Mouse (Mus musculus): ENCODE results near the gene Cct8. TPM values are rescaled to one million over a fixed set of nuclear protein-coding genes. Genes with fewer than 3 reads are reported as not detected.

Gene Cct8
- 379 and 417 TPM in 2 replicates for polyA plus RNA-seq (2015; fragmentation: Nextera tagmentation; extraction: Ambion mirVana)

GRCm38 (mm10) chr16:87495716-87496447, at the start of gene Cct8:
Cct8 (minus strand) TSS chr16:87495873.
- H3K27me3 ChIP-seq (replicated peaks): no peaks in the 10 kb centered on the region
- H3K9me3 ChIP-seq (replicated peaks): no peaks in the 10 kb centered on the region
- WGBS: under 1% methylated on average over 48 of the region's 48 CpGs
- ATAC-seq (ENCODE audit: low FRiP score): peak; percentile 95
- H3K27ac ChIP-seq (replicated peaks): peak within 1 kb of the TSS; percentile 92
- peaks cover 23% of the 10 kb centered on the region for H3K4me1 ChIP-seq
- H3K4me3 ChIP-seq (replicated peaks): peak within 1 kb of the TSS; percentile 96
- peaks cover 21% of the 10 kb centered on the region for H3K36me3 ChIP-seq
- H3K4me2 ChIP-seq: peak within 1 kb of the TSS; percentile 79
- H3K9ac ChIP-seq (replicated peaks): peak within 1 kb of the TSS; percentile 96

DNA sequence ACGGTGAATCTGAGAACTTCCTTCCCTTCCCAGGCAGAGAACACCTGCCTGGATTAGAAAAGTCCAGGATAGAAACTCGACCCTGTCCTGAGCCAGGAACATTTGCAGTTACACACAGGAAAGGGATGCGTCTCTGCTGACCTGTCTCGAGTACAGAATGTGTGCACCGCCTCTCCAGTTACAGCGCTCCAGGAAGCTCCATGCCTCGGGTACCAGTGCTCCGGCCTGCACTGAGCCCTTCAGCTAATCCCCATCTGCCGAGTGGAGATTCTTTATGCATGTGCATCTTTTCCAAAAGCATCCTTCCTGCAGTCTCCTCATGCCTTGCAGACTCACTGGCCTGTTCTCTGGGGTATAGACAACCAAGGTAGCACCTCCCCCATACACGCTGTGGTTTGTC, 33.1 kb upstream of the Cct8 start:
- Histone ChIP-seq H3K4me1 (0 out of 2 replicates have a peak, but pooled peaks cover 7% of the 10 kb centered on the region), H3K9ac (replicated peaks) (no peak overlapping the region), H3K4me3 (replicated peaks) (no peak overlapping the region), H3K36me3 (no peaks in the 10 kb centered on the region), H3K27me3 (replicated peaks) (no peaks in the 10 kb centered on the region), H3K27ac (replicated peaks) (no peak overlapping the region), H3K4me2 (no peak overlapping the region), H3K9me3 (replicated peaks) (no peaks in the 10 kb centered on the region)
- 79% methylated on average over 10 of the region's 10 CpGs for WGBS
- ATAC-seq (ENCODE audit: low FRiP score): no peak

- no peak for ATAC-seq (ENCODE audit: low FRiP score)
- H3K4me2 ChIP-seq: no peak overlapping the region
- H3K27me3 ChIP-seq (replicated peaks): no peaks in the 10 kb centered on the region
- H3K9me3 ChIP-seq (replicated peaks): no peaks in the 10 kb centered on the region
- no peaks in the 10 kb centered on the region for H3K36me3 ChIP-seq
- no peak overlapping the region for H3K4me3 ChIP-seq (replicated peaks)
- WGBS: 62% methylated on average over 8 of the region's 8 CpGs
- no peak overlapping the region for H3K9ac ChIP-seq (replicated peaks)
- 0 out of 2 replicates have a peak, but pooled peaks cover 7% of the 10 kb centered on the region for H3K4me1 ChIP-seq
- H3K27ac ChIP-seq (replicated peaks): no peak overlapping the region
Measured at GRCm38 (mm10) chr16:87527553-87528249, 32.0 kb upstream of the Cct8 start.

DNA sequence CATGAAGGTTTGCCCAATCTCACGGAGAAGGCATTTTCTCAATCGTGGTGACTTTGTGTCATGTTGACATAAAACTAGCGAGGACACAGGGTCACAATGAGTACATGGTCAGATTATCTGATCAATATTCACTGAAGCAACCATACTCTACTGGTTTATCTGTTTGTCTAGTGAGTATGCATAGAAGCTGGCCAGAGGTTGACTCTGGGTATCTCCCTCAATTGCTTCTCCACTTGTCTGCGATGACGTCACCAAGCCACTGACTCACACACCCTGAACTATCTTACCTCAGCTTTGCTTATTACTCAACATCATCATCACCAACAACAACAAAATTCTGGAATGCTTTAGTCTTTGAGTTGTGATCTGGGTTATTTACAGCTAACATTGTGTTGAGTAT, 28.6 kb upstream of the Cct8 start:
- Histone ChIP-seq H3K4me1 (0 out of 2 replicates have a peak, but pooled peaks cover 4% of the 10 kb centered on the region), H3K9me3 (replicated peaks) (no peaks in the 10 kb centered on the region), H3K27me3 (replicated peaks) (no peaks in the 10 kb centered on the region), H3K4me2 (no peak overlapping the region), H3K36me3 (no peaks in the 10 kb centered on the region), H3K4me3 (replicated peaks) (no peak overlapping the region), H3K27ac (replicated peaks) (no peak overlapping the region), H3K9ac (replicated peaks) (no peak overlapping the region)
- no peak for ATAC-seq (ENCODE audit: low FRiP score)
- 91% methylated on average over 5 of the region's 5 CpGs for WGBS

GRCm38 (mm10) chr16:87512331-87512730, 16.7 kb upstream of the Cct8 start:
- no peaks in the 10 kb centered on the region for H3K9me3 ChIP-seq (replicated peaks)
- H3K4me3 ChIP-seq (replicated peaks): no peak overlapping the region
- H3K27me3 ChIP-seq (replicated peaks): no peaks in the 10 kb centered on the region
- 93% methylated on average over 14 of the region's 14 CpGs for WGBS
- H3K27ac ChIP-seq (replicated peaks): no peak overlapping the region
- H3K4me2 ChIP-seq: no peak overlapping the region
- ATAC-seq (ENCODE audit: low FRiP score): no peak
- H3K36me3 ChIP-seq: no peaks in the 10 kb centered on the region
- no peak overlapping the region for H3K9ac ChIP-seq (replicated peaks)
- H3K4me1 ChIP-seq: 0 out of 2 replicates have a peak, but pooled peaks cover 3% of the 10 kb centered on the region

DNA sequence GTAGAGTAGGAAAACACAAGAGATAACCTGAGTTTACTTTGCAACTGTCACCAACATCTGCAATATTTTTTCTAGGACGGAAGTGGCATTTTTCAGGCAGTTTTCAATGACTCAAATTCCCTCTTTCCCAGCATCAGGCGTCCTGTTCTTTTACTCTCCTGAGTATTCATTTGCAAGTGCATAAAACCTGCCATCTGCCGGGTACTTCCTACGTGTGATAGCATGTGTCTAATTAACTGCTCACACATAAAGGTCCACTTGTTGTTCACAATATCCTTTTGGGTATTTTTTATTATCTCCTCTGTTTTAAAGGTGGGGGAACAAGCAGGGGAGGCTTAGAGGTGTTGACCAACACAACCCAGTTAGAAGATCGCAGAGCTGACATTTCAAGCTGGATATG, 16.0 kb upstream of the Cct8 start:
- ATAC-seq (ENCODE audit: low FRiP score): no peak
- 53% methylated on average over 5 of the region's 5 CpGs for WGBS
- no peak overlapping the region for H3K4me3 ChIP-seq (replicated peaks)
- H3K27ac ChIP-seq (replicated peaks): no peak overlapping the region
- no peak overlapping the region for H3K4me2 ChIP-seq
- H3K9ac ChIP-seq (replicated peaks): no peak overlapping the region
- no peaks in the 10 kb centered on the region for H3K27me3 ChIP-seq (replicated peaks)
- H3K36me3 ChIP-seq: no peaks in the 10 kb centered on the region
- no peaks in the 10 kb centered on the region for H3K9me3 ChIP-seq (replicated peaks)
- H3K4me1 ChIP-seq: 0 out of 2 replicates have a peak, but pooled peaks cover 4% of the 10 kb centered on the region

DNA sequence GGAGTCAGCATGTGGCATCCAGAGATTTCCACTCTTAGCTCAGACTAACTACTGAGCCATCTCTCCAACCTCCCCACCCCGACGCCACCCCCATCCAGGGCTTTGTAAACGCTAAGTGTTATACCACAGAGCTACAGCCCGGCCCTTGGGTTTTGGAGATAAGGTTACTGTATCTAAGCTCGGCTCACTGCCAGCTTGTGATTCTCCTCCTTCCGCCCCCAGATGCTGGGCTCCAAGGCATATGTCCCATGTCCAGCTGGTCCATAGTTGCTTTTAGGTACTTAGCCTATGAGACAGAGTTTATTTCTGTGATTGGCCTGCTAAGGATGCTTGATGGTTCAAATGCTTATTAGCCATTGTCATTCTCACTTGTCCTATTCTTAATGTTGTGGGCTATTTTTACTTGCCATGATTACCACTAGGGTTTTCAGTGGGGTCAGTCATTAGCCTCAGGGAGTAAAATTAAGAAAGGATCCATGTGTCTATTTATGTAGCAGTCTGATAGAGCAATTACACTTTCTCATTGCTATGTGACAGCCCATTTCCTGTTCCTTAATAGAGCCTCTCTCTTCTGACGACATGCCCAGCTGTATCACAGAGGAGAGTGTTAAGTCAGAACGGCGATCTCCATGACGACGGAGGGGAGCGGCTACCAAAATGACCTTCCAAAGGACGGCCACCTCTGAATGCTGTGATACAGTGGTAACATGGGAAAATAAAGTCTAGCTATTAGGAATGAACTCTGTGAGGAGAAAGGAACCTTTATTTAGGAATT, 5.8 kb upstream of the Cct8 start:
- Histone ChIP-seq H3K9ac (replicated peaks) (no peak overlapping the region), H3K4me1 (peaks cover 5% of the 10 kb centered on the region), H3K27ac (replicated peaks) (no peak overlapping the region), H3K4me3 (replicated peaks) (no peak overlapping the region), H3K27me3 (replicated peaks) (no peaks in the 10 kb centered on the region), H3K4me2 (no peak overlapping the region), H3K9me3 (replicated peaks) (no peaks in the 10 kb centered on the region), H3K36me3 (no peaks in the 10 kb centered on the region)
- WGBS: 56% methylated on average over 13 of the region's 13 CpGs
- ATAC-seq (ENCODE audit: low FRiP score): 0 out of 2 replicates have a peak, but pooled peaks have one; percentile 24

DNA sequence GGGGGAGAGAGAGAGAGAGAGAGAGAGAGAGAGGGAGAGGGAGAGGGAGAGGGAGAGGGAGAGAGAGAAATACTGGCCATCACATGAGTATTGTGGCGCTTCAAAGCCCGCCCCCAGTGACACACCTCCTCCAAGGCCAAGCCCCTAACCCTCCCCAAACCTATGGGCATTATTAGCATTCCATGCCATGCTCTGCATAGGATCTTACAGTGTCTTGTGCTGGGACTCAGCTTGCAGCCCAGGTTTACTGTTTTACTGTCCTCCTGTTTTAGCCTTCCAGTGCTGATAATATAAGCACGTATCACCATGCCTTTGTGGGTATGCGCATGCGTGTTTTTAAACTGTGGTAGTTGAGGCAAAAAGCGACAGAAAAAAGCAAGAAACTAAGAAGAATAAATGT, 3.9 kb upstream of the Cct8 start:
- no peak overlapping the region for H3K9ac ChIP-seq (replicated peaks)
- no peak for ATAC-seq (ENCODE audit: low FRiP score)
- H3K4me1 ChIP-seq: peaks cover 14% of the 10 kb centered on the region
- 64% methylated on average over 6 of the region's 6 CpGs for WGBS
- H3K27ac ChIP-seq (replicated peaks): no peak overlapping the region
- no peak overlapping the region for H3K4me2 ChIP-seq
- no peaks in the 10 kb centered on the region for H3K36me3 ChIP-seq
- H3K27me3 ChIP-seq (replicated peaks): no peaks in the 10 kb centered on the region
- H3K9me3 ChIP-seq (replicated peaks): no peaks in the 10 kb centered on the region
- no peak overlapping the region for H3K4me3 ChIP-seq (replicated peaks)

- Histone ChIP-seq H3K4me1 (peaks cover 23% of the 10 kb centered on the region), H3K4me3 (replicated peaks) (no peak overlapping the region), H3K9ac (replicated peaks) (no peak overlapping the region), H3K36me3 (peaks cover 10% of the 10 kb centered on the region), H3K9me3 (replicated peaks) (no peaks in the 10 kb centered on the region), H3K27ac (replicated peaks) (no peak overlapping the region), H3K4me2 (no peak overlapping the region), H3K27me3 (replicated peaks) (no peaks in the 10 kb centered on the region)
- no peak for ATAC-seq (ENCODE audit: low FRiP score)
- 90% methylated on average over 6 of the region's 6 CpGs for WGBS
Measured at GRCm38 (mm10) chr16:87497171-87497570, 1.5 kb upstream of the Cct8 start.

GRCm38 (mm10) chr16:87496728-87497127, 1.1 kb upstream of the Cct8 start:
- H3K27me3 ChIP-seq (replicated peaks): no peaks in the 10 kb centered on the region
- 95% methylated on average over 2 of the region's 2 CpGs for WGBS
- H3K4me2 ChIP-seq: peak overlapping the region; percentile 79
- no peak overlapping the region for H3K9ac ChIP-seq (replicated peaks)
- peaks cover 23% of the 10 kb centered on the region for H3K4me1 ChIP-seq
- peaks cover 13% of the 10 kb centered on the region for H3K36me3 ChIP-seq
- ATAC-seq (ENCODE audit: low FRiP score): no peak
- H3K27ac ChIP-seq (replicated peaks): no peak overlapping the region
- H3K4me3 ChIP-seq (replicated peaks): peak overlapping the region; percentile 96; the same call in 1 of the 2 replicates
- H3K9me3 ChIP-seq (replicated peaks): no peaks in the 10 kb centered on the region

DNA sequence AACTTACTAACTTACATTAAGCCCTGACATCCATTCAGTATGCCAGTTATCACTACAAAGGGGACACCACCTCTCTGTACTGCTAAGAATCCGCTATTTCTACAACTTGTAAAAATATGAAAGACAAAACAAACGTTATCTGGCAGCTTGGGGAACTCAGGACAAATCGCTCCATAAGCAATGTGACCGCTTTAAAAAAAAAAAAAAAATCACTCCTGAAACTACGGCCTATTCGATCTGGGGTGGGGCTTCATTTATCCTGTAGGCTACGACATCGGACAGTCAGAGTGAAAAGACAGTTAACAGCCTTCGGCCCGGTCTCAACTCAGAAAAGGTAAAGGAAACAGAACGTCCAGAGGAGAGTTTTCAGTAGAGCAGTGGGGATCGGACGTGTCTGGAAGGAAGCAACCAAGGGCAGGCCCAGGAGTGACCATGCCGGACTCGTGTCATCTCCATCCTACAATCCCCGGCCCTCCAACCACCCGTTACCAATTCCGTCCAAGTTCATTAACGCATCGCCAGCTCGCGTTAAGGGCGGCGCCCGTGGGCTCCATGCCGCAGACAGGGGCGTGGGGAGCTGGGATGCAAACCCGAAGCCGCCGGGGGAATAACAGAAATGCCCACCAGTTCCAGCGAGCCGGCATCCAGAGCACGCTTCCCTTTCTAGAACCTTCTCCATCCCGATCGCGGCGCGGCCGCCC, 568 bp downstream of the Cct8 start:
- Histone ChIP-seq H3K27me3 (replicated peaks) (no peaks in the 10 kb centered on the region), H3K9ac (replicated peaks) (peak overlapping the region; percentile 96), H3K27ac (replicated peaks) (peak overlapping the region; percentile 92), H3K4me3 (replicated peaks) (peak overlapping the region; percentile 96), H3K4me1 (peaks cover 23% of the 10 kb centered on the region), H3K4me2 (peak overlapping the region; percentile 79), H3K9me3 (replicated peaks) (no peaks in the 10 kb centered on the region), H3K36me3 (peaks cover 29% of the 10 kb centered on the region)
- ATAC-seq (ENCODE audit: low FRiP score): no peak; the same call in 1 of the 2 replicates
- under 1% methylated on average over 39 of the region's 39 CpGs for WGBS

All from neural tube, embryonic 15.5 days (tissue).